Mouse (Mus musculus) liver, embryonic 14.5 days (tissue): ENCODE data around the gene Cd46. TPM values are rescaled to one million over a fixed set of nuclear protein-coding genes. Genes with fewer than 3 reads are reported as not detected.

Experiments
- ATAC-seq: fragments of 200-750 bp; cut with Nextera tagmentation; 2 replicates; pipeline ENCODE4 v1.8.0; 2017; ENCODE audit warnings: moderate number of reproducible peaks, mild to moderate bottlenecking, moderate library complexity; ENCODE audit not compliant: insufficient read depth
- DNase-seq, 3 experiments: peaks; one replicate each; pipeline ENCODE4 v3.0.0-alpha.2; 2012 to 2013; ENCODE audit warnings: low read depth in 3 of 3, low spot score in 3 of 3
- H3K27ac ChIP-seq: fragments of 300-500 bp; sonication (generic); 2 replicates; pipeline ENCODE4 v1.5.1; 2014; ENCODE audit warnings: moderate library complexity, mild to moderate bottlenecking, control low read depth, inconsistent platforms
- H3K27me3 ChIP-seq: fragments of 300-500 bp; sonication (generic); 2 replicates; pipeline ENCODE4 v1.6.1; 2014; ENCODE audit warnings: mild to moderate bottlenecking, low read length, moderate library complexity; ENCODE audit not compliant: control insufficient read depth, insufficient read depth
- H3K36me3 ChIP-seq: fragments of 300-500 bp; sonication (generic); replicated peaks from 2 replicates; pipeline ENCODE4 v1.6.1; 2014; ENCODE audit warnings: low read depth; ENCODE audit not compliant: control insufficient read depth, insufficient read depth
- H3K4me1 ChIP-seq, 2 experiments: fragments of 200-500 bp in 1 of 2; fragments of 300-500 bp in 1 of 2; sonication (generic) in 1 of 2; replicated peaks; 2 replicates each; pipeline ENCODE4 v1.6.1; 2012 to 2014; ENCODE audit warnings: antibody characterized with exemption in 1 of 2, inconsistent platforms in 1 of 2, low read length in 1 of 2; ENCODE audit not compliant: control insufficient read depth in 2 of 2, insufficient read depth in 2 of 2
- H3K4me2 ChIP-seq: fragments of 300-500 bp; sonication (generic); 2 replicates; pipeline ENCODE4 v1.6.1; 2014; ENCODE audit warnings: low read depth, mild to moderate bottlenecking, control low read depth, moderate library complexity
- H3K4me3 ChIP-seq, 2 experiments: fragments of 200-500 bp in 1 of 2; fragments of 300-500 bp in 1 of 2; sonication (generic) in 1 of 2; 2 replicates each; pipeline ENCODE4 v1.5.1; 2012 to 2014; ENCODE audit warnings: low read depth in 2 of 2, low read length in 2 of 2, mild to moderate bottlenecking in 2 of 2, control low read depth in 1 of 2, inconsistent platforms in 1 of 2, moderate library complexity in 1 of 2; ENCODE audit not compliant: insufficient read depth in 1 of 2
- H3K9ac ChIP-seq: fragments of 300-500 bp; sonication (generic); replicated peaks from 2 replicates; pipeline ENCODE4 v1.6.1; 2014; ENCODE audit warnings: mild to moderate bottlenecking, control low read depth, moderate library complexity
- H3K9me3 ChIP-seq: fragments of 300-500 bp; sonication (generic); 2 replicates; pipeline ENCODE4 v1.6.1; 2016; ENCODE audit warnings: low read length, mixed read lengths; ENCODE audit not compliant: control insufficient read depth
- CTCF ChIP-seq: IDR thresholded peaks from 2 replicates; pipeline ENCODE4 v1.5.1; 2016; ENCODE audit warnings: antibody characterized with exemption, low read depth, control low read depth
- EP300 ChIP-seq: IDR thresholded peaks from 2 replicates; pipeline ENCODE4 v1.6.1; 2016; ENCODE audit warnings: antibody characterized with exemption, low read depth
- WGBS: fragments of 180-500 bp; shearing (Covaris S2); extraction: QIAGEN DNeasy Blood & Tissue Kit; methylation state at CpG from one replicate; pipeline ENCODE4 v1.1.7; 2014; ENCODE audit not compliant: insufficient replicate concordance; 5-methylcytosine and 5-hydroxymethylcytosine counted together
- polyA plus RNA-seq, 2 experiments: library from polyadenylated mRNA; depleted of rRNA in 1 of 2; stranded (reverse) in 1 of 2; unstranded in 1 of 2; fragments of >200 nt; fragmentation: Nextera tagmentation in 1 of 2; extraction: Ambion mirVana in 1 of 2; gene quantifications; 2 replicates each; pipeline versions ENCODE4 v1.2.1 to v1.2.3; 2012 to 2014

Cd46 gene
- 1.2 and 1.5 TPM in 2 replicates for polyA plus RNA-seq (2012; rRNA removed)
- 0.71 and 0.93 TPM in 2 replicates for polyA plus RNA-seq (2014; fragmentation: Nextera tagmentation; extraction: Ambion mirVana)

GRCm38 (mm10) chr1:195092220-195092720, at the start of gene Cd46:
Gene Cd46, minus strand, starts transcription at chr1:195092249.
- H3K27ac ChIP-seq, result peak within 1 kb of the TSS; percentile 98
- peak; percentile 77 to 87 (median 79) for DNase-seq
- H3K27me3 ChIP-seq, result no peaks in the 10 kb centered on the region
- peaks cover 12% of the 10 kb centered on the region; the same call in 1 of the 2 replicates for H3K36me3 ChIP-seq
- ATAC-seq, result peak; percentile 96
- peak within 1 kb of the TSS; percentile 72 to 79 for H3K4me3 ChIP-seq
- peak within 1 kb of the TSS; percentile 90 for H3K4me2 ChIP-seq
- H3K4me1 ChIP-seq, result peaks cover 34 to 39% of the 10 kb centered on the region in 2 experiments
- WGBS, result 2% methylated on average over 14 of the region's 14 CpGs
- no peaks in the 10 kb centered on the region for H3K9me3 ChIP-seq
- TF ChIP-seq CTCF, result no peak
- TF ChIP-seq EP300, result no peak
- peak within 1 kb of the TSS; percentile 89 for H3K9ac ChIP-seq

- peaks cover 7 to 10% of the 10 kb centered on the region in 2 experiments for H3K4me1 ChIP-seq
- TF ChIP-seq CTCF (no peak), EP300 (no peak)
- peak in 1 of 3 experiments; percentile 17 for DNase-seq
- H3K27ac ChIP-seq, result peak overlapping the region; percentile 89
- no peaks in the 10 kb centered on the region for H3K9me3 ChIP-seq
- H3K4me3 ChIP-seq, result peak overlapping the region; percentile 88 to 96
- no peaks in the 10 kb centered on the region for H3K27me3 ChIP-seq
- peaks cover 13% of the 10 kb centered on the region for H3K36me3 ChIP-seq
- H3K4me2 ChIP-seq, result peak overlapping the region; percentile 89
- H3K9ac ChIP-seq, result peak overlapping the region; percentile 92
- WGBS, result 32% methylated on average over 3 of the region's 3 CpGs
- no peak for ATAC-seq
These were observed 40.0 kb upstream of the Cd46 start for GRCm38 (mm10) chr1:195132070-195132469.

- H3K27me3 ChIP-seq, result no peaks in the 10 kb centered on the region
- WGBS, result 8% methylated on average over 4 of the region's 4 CpGs
- peak overlapping the region; percentile 88 to 96 for H3K4me3 ChIP-seq
- H3K27ac ChIP-seq, result peak overlapping the region; percentile 89
- TF ChIP-seq CTCF, result no peak
- TF ChIP-seq EP300, result no peak
- peaks cover 16% of the 10 kb centered on the region for H3K36me3 ChIP-seq
- ATAC-seq (0 out of 2 replicates have a peak, but pooled peaks have one; percentile 5), DNase-seq (no peak)
- H3K9me3 ChIP-seq, result no peaks in the 10 kb centered on the region
- H3K4me1 ChIP-seq, result peaks cover 7 to 10% of the 10 kb centered on the region in 2 experiments
- H3K4me2 ChIP-seq, result peak overlapping the region; percentile 89
- H3K9ac ChIP-seq, result peak overlapping the region; percentile 92
These were observed 39.6 kb upstream of the Cd46 start for GRCm38 (mm10) chr1:195131675-195132015.

GRCm38 (mm10) chr1:195130953-195131674, 39.1 kb upstream of the Cd46 start, which contains the start of gene Cr1l:
Gene Cr1l, minus strand, starts transcription at chr1:195131586.
- Histone ChIP-seq H3K9ac (peak within 1 kb of the TSS; percentile 92), H3K36me3 (peaks cover 18% of the 10 kb centered on the region), H3K27ac (peak within 1 kb of the TSS; percentile 89), H3K4me2 (peak within 1 kb of the TSS; percentile 89), H3K4me3 (peak within 1 kb of the TSS; percentile 88 to 96), H3K9me3 (no peaks in the 10 kb centered on the region), H3K4me1 (peaks cover 7 to 10% of the 10 kb centered on the region in 2 experiments), H3K27me3 (no peaks in the 10 kb centered on the region)
- DNase-seq (peak; percentile 76 to 87 (median 84)), ATAC-seq (peak; percentile 95)
- under 1% methylated on average over 31 of the region's 31 CpGs for WGBS
- TF ChIP-seq EP300 (peak; percentile 25), CTCF (peak; percentile 86)

GRCm38 (mm10) chr1:195130479-195130878, 38.4 kb upstream of the Cd46 start:
- Histone ChIP-seq H3K9me3 (no peaks in the 10 kb centered on the region), H3K9ac (peak overlapping the region; percentile 92), H3K4me1 (peaks cover 7 to 10% of the 10 kb centered on the region in 2 experiments), H3K4me3 (peak overlapping the region; percentile 88 to 96), H3K27me3 (no peaks in the 10 kb centered on the region), H3K4me2 (peak overlapping the region; percentile 89), H3K27ac (peak overlapping the region; percentile 89), H3K36me3 (peaks cover 22% of the 10 kb centered on the region)
- ATAC-seq (peak; percentile 48), DNase-seq (peak in 1 of 3 experiments; percentile 24)
- TF ChIP-seq CTCF (no peak), EP300 (no peak)
- 2% methylated on average over 2 of the region's 2 CpGs for WGBS
